Mouse (Mus musculus): ENCODE measurements around the gene Ctdspl.

The Ctdspl gene

GRCm38 (mm10) chr9:118926111-118926650 lies at the start of gene Ctdspl:
TSS of gene Ctdspl (plus strand) at chr9:118926453.
- in situ Hi-C loops (cut with MboI; ENCODE audit: low sequenced_read_pairs): no loop called here

- in situ Hi-C loops (cut with MboI; ENCODE audit: low sequenced_read_pairs): no loop called here
Observed at GRCm38 (mm10) chr9:118876902-118877301, 49.4 kb upstream of the Ctdspl start.

- in situ Hi-C loops (cut with MboI; ENCODE audit: low sequenced_read_pairs): no loop called here
Observed at GRCm38 (mm10) chr9:118877365-118878008, 48.8 kb upstream of the Ctdspl start.

GRCm38 (mm10) chr9:118878596-118878995 lies 47.7 kb upstream of the Ctdspl start:
- in situ Hi-C loops (cut with MboI; ENCODE audit: low sequenced_read_pairs): no loop called here

GRCm38 (mm10) chr9:118881281-118881945 lies 44.8 kb upstream of the Ctdspl start:
- in situ Hi-C loops (cut with MboI; ENCODE audit: low sequenced_read_pairs): loop anchor here (10.0 kb wide), 1 partner anchor 287 kb away; no protein-coding TSS in a partner anchor

- in situ Hi-C loops (cut with MboI; ENCODE audit: low sequenced_read_pairs): loop anchor here (10.0 kb wide), 1 partner anchor 287 kb away; no protein-coding TSS in a partner anchor
Observed at GRCm38 (mm10) chr9:118881946-118882284, 44.3 kb upstream of the Ctdspl start.

GRCm38 (mm10) chr9:118883150-118883549 lies 43.1 kb upstream of the Ctdspl start:
- in situ Hi-C loops (cut with MboI; ENCODE audit: low sequenced_read_pairs): loop anchor here (10.0 kb wide), 1 partner anchor 288 kb away; no protein-coding TSS in a partner anchor

- in situ Hi-C loops (cut with MboI; ENCODE audit: low sequenced_read_pairs): loop anchor here (10.0 kb wide), 1 partner anchor 291 kb away; no protein-coding TSS in a partner anchor
Observed at GRCm38 (mm10) chr9:118885785-118886184, 40.5 kb upstream of the Ctdspl start.

- in situ Hi-C loops (cut with MboI; ENCODE audit: low sequenced_read_pairs): loop anchor here (10.0 kb wide), 1 partner anchor 292 kb away; no protein-coding TSS in a partner anchor
Observed at GRCm38 (mm10) chr9:118887201-118887600, 39.1 kb upstream of the Ctdspl start.

GRCm38 (mm10) chr9:118887734-118888133 lies 38.5 kb upstream of the Ctdspl start:
- in situ Hi-C loops (cut with MboI; ENCODE audit: low sequenced_read_pairs): loop anchor here (10.0 kb wide), 1 partner anchor 293 kb away; no protein-coding TSS in a partner anchor

- in situ Hi-C loops (cut with MboI; ENCODE audit: low sequenced_read_pairs): no loop called here
Observed at GRCm38 (mm10) chr9:118890149-118890548, 36.1 kb upstream of the Ctdspl start.

GRCm38 (mm10) chr9:118890645-118891044 lies 35.6 kb upstream of the Ctdspl start:
- in situ Hi-C loops (cut with MboI; ENCODE audit: low sequenced_read_pairs): no loop called here

GRCm38 (mm10) chr9:118891068-118891467 lies 35.2 kb upstream of the Ctdspl start:
- in situ Hi-C loops (cut with MboI; ENCODE audit: low sequenced_read_pairs): no loop called here

- in situ Hi-C loops (cut with MboI; ENCODE audit: low sequenced_read_pairs): no loop called here
Observed at GRCm38 (mm10) chr9:118891593-118891992, 34.7 kb upstream of the Ctdspl start.

- in situ Hi-C loops (cut with MboI; ENCODE audit: low sequenced_read_pairs): no loop called here
Observed at GRCm38 (mm10) chr9:118895101-118895500, 31.2 kb upstream of the Ctdspl start.

GRCm38 (mm10) chr9:118900677-118901076 lies 25.6 kb upstream of the Ctdspl start:
- in situ Hi-C loops (cut with MboI; ENCODE audit: low sequenced_read_pairs): no loop called here

GRCm38 (mm10) chr9:118901917-118902316 lies 24.3 kb upstream of the Ctdspl start:
- in situ Hi-C loops (cut with MboI; ENCODE audit: low sequenced_read_pairs): no loop called here

- in situ Hi-C loops (cut with MboI; ENCODE audit: low sequenced_read_pairs): no loop called here
Observed at GRCm38 (mm10) chr9:118907934-118908620, 18.2 kb upstream of the Ctdspl start.

- in situ Hi-C loops (cut with MboI; ENCODE audit: low sequenced_read_pairs): no loop called here
Observed at GRCm38 (mm10) chr9:118913048-118913447, 13.2 kb upstream of the Ctdspl start.

GRCm38 (mm10) chr9:118913613-118914012 lies 12.6 kb upstream of the Ctdspl start:
- in situ Hi-C loops (cut with MboI; ENCODE audit: low sequenced_read_pairs): no loop called here

GRCm38 (mm10) chr9:118914589-118914988 lies 11.7 kb upstream of the Ctdspl start:
- in situ Hi-C loops (cut with MboI; ENCODE audit: low sequenced_read_pairs): no loop called here
